Mouse (Mus musculus) left cerebral cortex, postnatal 10 days (tissue): ENCODE measurements around the gene Cox7a2. TPM values are rescaled to one million over a fixed set of nuclear protein-coding genes. Genes with fewer than 3 reads are reported as not detected.
A peak's percentile ranks its signal among the peaks of the same experiment; 100 is the strongest.

Experiments used
- DNase-seq, 2 experiments: peaks; one replicate each; pipeline ENCODE4 v3.0.0; 2021 to 2022; ENCODE audit warnings: low spot score in 2 of 2, mixed read lengths in 1 of 2; ENCODE audit errors: extremely low spot score in 1 of 2
- intact Hi-C: fragments of 180-260 bp; cut with DNase I; formaldehyde crosslinking; loops from one replicate; pipeline ENCODE4 v1.15.1; 2025
- total RNA-seq, 2 experiments: library from RNA; stranded (reverse); gene quantifications; 2 replicates each; pipeline ENCODE4 v1.2.3; 2021

Gene Cox7a2
- total RNA-seq, 2 experiments from 2014 or later: 387 to 397 TPM

- no peak for DNase-seq
- intact Hi-C loops: no loop called here
These were observed 9.0 kb downstream of the Cox7a2 start for GRCm38 (mm10) chr9:79750709-79751108.

GRCm38 (mm10) chr9:79745036-79745435 is 14.6 kb downstream of the Cox7a2 start:
- no peak for DNase-seq
- intact Hi-C loops: no loop called here

GRCm38 (mm10) chr9:79735608-79736007 is 24.1 kb downstream of the Cox7a2 start:
- intact Hi-C loops: no loop called here
- DNase-seq: no peak

GRCm38 (mm10) chr9:79730301-79730700 is 29.4 kb downstream of the Cox7a2 start:
- peak in 1 of 2 experiments; percentile 33 for DNase-seq
- intact Hi-C loops: no loop called here

GRCm38 (mm10) chr9:79723090-79723489 is 36.6 kb downstream of the Cox7a2 start:
- intact Hi-C loops: loop anchor here (2.0 to 5.0 kb wide), 3 partner anchors 612 to 1121 kb away; no protein-coding TSS in a partner anchor
- DNase-seq: peak in 1 of 2 experiments; percentile 40

DNA sequence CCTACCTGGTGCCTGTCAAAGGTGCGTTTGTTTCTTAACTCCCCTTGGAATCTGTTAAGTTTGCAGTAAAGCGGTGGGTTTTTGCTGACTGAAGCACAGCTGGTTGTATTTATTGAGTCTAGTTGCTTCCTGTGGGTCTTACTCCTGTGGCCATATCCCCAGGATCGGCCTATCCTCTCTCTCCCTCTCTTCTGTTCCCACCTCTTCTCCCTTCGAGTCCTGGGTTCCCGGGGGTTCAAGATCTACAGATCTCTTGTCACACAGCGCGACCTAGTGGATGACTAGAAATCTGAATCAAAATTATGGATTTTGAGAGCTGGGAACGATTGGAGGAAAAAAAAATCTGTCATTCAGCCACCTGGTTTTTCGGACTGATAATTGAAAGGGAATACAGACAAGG is 38.6 kb downstream of the Cox7a2 start:
- DNase-seq: peak; percentile 42 to 64
- intact Hi-C loops: loop anchor here (2.0 to 5.0 kb wide), 3 partner anchors 946 to 1119 kb away; no protein-coding TSS in a partner anchor

GRCm38 (mm10) chr9:79720143-79720542 is 39.5 kb downstream of the Cox7a2 start:
- no peak for DNase-seq
- intact Hi-C loops: loop anchor here (2.0 to 5.0 kb wide), 3 partner anchors 945 to 1118 kb away; no protein-coding TSS in a partner anchor

DNA sequence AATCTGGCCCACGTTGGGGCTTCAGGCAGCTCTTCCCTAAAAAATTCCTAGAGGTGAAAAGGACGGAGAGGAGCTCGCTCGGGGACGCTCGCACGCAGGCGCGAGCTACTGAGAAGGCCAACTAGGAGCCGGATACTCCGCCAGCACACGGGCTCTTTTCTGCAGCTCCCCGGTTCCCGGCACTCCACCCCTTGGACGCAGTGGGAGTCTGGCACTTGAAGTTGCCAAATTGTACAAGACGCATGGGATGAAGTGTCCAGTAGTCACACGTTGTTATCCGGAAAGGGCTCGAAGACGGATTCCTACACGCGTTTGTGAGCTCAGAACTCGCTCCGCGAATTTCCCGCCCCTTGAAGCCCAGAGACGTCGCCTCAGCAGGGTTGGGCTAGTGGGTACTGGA is 40.2 kb downstream of the Cox7a2 start:
- intact Hi-C loops: loop anchor here (5.0 kb wide), 2 partner anchors 672 to 932 kb away; no protein-coding TSS in a partner anchor
- peak in 1 of 2 experiments; percentile 40 for DNase-seq

DNA sequence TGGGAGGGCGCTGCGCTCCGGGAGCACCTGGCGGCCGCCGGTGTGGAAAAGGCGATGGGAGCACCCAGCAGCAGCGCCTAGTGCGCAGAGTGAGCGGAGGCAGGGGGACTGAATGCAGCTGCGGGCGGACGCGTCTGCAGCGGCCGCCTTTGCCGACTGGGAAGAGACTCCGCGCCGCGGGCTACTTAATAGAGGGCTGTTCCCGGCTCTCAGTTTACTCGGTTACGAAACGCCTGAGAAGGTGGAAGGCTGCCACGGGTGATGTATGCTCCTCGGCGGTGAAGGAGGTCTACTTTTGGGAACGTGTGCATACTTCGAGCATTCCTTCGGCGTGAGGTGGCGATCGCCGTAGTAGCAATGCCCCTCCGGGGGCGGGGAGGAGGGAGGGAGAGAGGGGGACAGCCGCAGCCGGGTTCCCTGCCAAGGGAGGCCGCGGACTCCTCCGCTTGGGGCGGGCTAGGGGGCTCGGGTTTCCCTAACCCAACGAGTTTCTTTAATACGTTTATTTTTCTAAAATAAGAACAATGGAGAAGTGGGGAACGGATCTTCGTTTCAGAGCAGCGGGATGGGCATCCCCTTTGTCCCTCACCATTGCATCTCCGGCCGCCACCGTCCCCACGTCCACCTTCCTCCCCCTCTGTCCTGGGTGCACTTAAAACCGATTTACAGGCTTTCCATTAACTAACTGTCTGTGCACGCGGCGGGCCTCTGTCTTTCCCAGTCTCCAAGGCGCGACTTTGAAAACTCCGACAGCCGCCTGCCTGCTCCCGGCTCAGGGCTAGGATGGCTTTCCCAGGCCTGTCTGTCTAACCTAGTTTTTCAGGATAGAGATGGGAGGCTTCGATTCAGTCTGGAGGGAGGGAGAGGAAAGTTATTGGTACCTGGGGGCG is 41.0 kb downstream of the Cox7a2 start, which contains the start of gene Col12a1:
Col12a1 (minus strand) TSS at position 351 of the 890 bp plus-strand sequence.
- intact Hi-C loops: loop anchor here (5.0 kb wide), 2 partner anchors 671 to 931 kb away; no protein-coding TSS in a partner anchor
- peak in 1 of 2 experiments; percentile 62 for DNase-seq

DNA sequence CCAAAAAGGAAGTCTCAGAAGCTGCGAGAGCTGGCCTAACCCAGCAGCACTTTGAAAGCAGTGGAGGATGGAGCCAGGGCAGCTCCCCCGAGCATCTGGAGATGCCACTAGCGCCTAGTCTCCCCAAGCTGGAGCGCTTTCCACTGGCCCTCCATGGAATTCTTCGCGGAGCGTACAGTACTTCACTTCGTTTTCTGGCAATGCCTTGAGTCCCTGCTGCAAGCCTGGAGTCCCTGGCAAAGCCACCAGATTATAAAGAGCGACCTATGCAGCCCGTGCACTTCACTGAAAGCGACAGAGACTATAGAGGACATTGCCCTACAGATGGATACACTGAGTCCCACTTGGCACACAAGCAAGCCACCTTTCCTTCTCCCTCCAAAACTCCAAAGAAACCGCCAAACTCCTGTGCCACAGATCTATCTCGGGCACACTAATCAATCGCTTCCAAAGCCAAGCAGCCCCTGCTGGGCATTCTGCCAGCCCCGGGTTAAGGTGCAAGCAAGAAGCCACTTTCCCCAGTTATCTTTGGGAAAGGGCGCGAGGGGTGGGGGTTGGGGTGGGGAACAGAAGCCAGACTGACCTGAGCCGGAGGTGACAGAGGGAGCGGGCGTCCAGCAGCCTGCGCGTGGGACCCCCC is 41.7 kb downstream of the Cox7a2 start:
- intact Hi-C loops: loop anchor here (5.0 kb wide), 2 partner anchors 671 to 931 kb away; no protein-coding TSS in a partner anchor
- DNase-seq: peak in 1 of 2 experiments; percentile 46

DNA sequence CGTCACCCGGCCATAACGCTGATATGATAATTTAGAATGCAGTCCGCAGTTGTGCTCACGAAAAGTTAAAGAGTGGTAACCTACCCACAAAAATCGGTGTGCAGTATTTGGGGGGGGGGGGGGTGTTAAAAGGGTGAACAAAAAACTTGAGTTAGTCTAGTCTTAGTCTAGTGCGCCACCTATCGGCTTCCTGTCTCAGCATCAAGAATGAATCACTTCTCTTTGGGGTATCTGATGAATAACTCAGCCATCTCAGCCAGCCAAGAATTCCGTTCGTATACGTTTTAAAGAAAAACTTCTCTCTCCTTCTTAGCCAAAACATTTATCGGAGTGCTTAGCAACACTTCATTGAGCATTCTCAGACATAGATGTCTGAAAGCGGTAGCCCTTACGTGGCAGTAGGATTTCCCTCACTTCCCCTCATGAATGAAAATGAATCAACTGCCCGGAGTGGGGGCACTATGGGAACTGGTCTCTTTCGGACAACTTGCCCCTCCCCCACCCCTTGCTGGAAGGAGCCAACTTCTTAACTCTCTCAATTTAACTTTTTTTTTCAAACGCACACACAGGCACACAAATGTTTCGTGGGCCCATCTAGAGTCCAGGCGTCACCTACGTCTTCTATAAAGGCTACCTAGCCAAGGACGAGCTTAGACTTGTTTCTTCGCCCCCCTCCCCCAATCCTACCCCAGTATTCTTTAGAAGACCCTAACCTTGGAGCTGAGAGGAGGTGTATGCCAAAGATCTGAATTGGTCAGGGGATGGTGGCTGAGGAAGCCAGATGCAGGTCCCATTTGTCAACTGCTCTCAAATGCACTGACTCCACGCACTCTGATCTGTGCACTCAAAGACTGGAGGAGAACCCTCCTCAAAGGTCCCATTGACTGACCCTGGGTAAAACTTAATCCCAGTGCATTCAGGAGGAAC is 42.5 kb downstream of the Cox7a2 start:
- peak; percentile 75 to 81 for DNase-seq
- intact Hi-C loops: loop anchor here (5.0 kb wide), 2 partner anchors 670 to 930 kb away; no protein-coding TSS in a partner anchor

GRCm38 (mm10) chr9:79716496-79716895 is 43.2 kb downstream of the Cox7a2 start:
- DNase-seq: no peak
- intact Hi-C loops: loop anchor here (5.0 kb wide), 2 partner anchors 669 to 929 kb away; no protein-coding TSS in a partner anchor

GRCm38 (mm10) chr9:79714471-79715045 is 45.1 kb downstream of the Cox7a2 start:
- intact Hi-C loops: loop anchor here (5.0 kb wide), 2 partner anchors 667 to 927 kb away; no protein-coding TSS in a partner anchor
- DNase-seq: peak; percentile 20 to 76

Other genes starting within 250 kb of the Cox7a2 start
- gene Col12a1, start 41.0 kb downstream of the Cox7a2 start, total RNA-seq: 1 to 10 TPM; 8.1 to 8.6 TPM
- gene Tmem30a, start 33.6 kb upstream of the Cox7a2 start, total RNA-seq: 100 to 1,000 TPM; 191 to 194 TPM